Mouse (Mus musculus) heart, adult 8-10 months (tissue): ENCODE results near the gene Wdr4. TPM values are rescaled to one million over a fixed set of nuclear protein-coding genes. Genes with fewer than 3 reads are reported as not detected.
A peak's percentile ranks its signal among the peaks of the same experiment; 100 is the strongest.
"Not testable (repeated sequence)": the region's sequence is repeated elsewhere in the genome, so short reads cannot be mapped to it uniquely, and the experiment has no call there.

Source experiments
- DNase-seq: peaks from one replicate; pipeline ENCODE4 v3.0.0; 2022; ENCODE audit warnings: low spot score
- total RNA-seq, 4 experiments: library from RNA; stranded (reverse); gene quantifications; 2 replicates each; pipeline ENCODE4 v1.2.4; 2022

The Wdr4 gene
- total RNA-seq = 1 to 10 TPM; 6.4 to 7.1 (median 6.8) TPM

DNA sequence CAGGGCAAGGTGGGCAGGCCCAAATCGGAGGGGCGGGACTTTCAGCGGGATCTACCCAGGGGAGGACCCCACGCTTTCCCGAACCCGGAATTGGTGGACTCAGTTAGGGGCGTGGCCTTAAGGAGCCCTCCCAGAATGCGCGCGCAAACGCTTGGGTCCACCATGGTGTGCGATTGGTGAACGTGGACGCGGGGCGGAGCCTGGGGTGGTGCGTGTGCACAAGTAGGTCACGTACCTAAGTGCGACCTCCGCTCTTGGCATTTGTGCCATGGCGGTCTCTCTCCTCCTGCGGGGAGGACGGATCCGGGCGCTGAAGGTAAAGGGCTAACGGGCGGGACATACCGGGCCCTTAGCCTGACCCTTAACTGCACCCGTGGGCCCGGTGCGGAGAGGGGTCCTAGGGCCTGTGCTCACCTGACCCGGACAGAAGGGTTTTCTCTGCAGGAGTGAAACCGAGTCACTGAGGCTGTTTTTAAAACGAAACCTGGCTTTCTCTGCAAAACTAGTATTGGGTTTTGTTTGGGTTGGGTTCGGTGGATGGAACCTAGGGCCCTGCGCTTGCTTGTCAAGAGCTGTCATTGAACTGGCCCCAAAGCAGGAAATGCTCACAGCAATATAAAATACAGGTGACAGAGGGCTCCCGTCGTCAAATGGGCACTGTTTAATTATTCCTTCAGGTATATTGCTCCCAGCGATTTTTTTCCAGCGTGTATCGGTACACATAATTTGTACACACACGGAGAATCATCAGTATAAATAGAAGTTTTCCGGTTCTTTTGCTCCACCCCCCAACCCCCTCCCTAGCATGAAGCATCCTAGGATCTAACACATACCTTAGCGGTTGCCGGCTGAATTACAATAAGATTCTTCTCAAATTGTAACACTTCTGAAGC, at the start of gene Wdr4, which contains the start of gene Ndufv3:
Gene Wdr4, minus strand, starts transcription at position 35 of the 893 bp plus-strand sequence.
Gene Ndufv3, plus strand, starts transcription at position 170 of the 893 bp plus-strand sequence.
- peak; percentile 99 for DNase-seq

DNA sequence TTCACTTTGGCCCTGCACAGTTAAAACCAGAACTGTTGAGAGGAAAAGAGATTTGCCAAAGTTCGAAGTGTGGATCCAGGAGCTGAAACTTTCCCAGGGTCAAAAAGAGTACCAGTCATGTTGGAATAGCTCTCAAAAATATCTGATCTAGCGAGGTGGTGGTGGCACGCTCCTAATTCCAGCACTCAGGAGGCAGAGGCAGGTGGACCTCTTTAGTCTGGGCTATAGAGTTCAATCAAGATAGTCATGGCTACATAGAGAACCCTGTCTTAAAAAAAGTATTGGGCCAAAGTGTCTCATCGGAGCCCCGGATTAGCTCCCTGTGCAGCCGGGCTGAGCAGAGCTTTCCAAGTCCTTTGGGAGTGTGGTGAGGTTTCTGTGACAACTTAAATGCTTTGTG, 46.5 kb upstream of the Wdr4 start:
- no peak for DNase-seq

DNA sequence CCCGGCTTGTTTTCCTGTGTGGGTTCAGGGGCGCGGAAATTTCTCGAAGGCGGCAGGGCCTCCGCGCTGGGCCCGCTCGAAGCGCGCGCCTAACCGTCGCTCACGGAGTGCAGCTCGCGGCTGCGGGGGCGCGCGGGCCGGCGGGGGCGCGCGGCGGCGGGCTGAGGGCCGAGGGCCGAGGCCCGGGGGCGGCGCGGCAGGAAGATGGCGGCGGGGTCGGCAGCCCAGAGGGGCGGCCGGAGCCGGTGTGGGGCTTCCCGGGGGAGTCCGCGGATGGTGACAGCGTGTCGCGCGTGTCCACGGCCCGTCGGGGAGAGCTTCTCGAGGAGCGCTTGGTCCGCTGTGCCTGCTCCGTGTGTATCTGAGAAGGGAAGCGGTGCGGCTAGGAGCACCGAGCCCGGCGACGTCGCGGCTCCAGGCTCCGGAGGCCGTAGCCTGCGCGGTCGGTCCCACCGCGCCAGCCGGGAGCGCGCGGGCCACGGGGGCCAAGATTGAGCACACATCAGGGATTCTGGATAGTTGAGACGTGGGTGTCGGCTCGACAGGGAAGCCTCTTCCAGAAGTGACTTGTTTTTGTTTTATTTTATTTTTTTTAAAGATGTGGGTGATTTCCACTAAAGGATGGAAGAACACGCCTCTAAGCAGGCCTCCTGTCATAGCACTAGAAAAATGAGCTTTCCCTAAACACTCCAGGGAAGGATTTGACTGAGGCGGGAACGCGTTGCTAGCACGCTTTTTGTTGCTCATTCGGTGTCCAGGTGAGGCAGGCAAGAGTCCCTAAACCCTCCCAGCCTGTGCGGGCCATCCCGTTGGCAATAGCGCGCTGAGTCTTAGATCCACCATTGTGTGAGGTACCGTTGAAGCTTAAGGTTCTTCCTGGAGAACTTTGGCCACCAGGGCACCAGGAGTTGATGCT, 45.6 kb upstream of the Wdr4 start:
- no peak for DNase-seq

DNA sequence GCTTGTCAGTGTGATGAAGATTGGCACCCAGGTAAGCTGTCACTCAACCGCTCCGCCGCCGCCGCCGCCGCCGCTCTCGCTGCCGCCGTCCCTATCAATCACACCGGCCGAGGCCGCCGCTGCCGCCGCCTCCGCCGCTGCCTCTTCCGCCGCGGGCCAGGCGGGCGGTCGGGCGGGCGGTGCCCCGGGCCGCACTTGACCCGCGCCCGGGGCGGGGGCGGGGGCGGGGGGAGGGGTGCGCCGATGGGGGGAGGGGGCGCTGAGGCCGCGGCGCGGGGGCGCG, 45.0 kb upstream of the Wdr4 start:
- no peak for DNase-seq

DNA sequence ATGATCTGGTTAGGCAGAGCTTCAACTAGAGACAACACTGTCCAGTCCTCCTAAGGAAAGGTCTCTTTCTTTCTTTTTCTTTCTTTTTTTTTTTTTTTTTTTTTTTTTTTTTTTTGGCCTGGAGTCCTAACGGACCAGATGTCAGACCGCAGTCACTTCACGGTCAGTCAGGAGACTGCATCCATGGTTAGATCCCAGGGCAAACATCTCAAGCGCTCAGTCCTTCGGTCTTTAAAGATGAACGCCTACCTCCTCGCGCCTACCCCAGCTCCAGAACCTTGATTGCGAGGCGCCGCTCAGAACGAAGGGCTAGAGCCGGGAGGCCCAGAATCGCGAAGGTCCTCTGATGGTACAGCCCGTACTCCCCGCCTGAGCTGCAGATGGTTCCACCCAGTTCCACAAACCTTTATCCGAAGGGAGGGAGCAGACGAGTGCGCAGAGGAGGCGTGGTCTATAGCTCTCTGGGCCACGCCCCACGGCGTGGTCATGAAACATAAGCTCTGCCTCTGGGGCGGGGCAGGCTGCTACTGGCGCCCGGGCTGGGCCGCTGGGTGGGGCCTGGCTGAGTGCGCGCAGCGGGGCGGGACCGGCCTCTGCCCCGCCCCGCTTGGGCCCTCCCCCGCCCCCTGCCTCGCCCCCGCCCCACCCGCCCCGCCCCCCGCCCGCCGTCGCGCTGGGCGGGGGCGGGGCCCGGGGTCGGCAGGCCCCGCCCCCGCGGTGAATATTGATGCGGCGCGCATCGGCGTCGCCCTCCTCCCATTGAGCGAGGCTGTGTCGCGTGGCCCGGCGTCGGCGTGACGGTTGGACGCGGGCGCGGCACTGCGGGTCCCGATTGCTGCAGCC, 44.5 kb upstream of the Wdr4 start, which contains the start of gene Pknox1:
Gene Pknox1, plus strand, starts transcription at position 720 of the 843 bp plus-strand sequence.
- peak; percentile 97 for DNase-seq

DNA sequence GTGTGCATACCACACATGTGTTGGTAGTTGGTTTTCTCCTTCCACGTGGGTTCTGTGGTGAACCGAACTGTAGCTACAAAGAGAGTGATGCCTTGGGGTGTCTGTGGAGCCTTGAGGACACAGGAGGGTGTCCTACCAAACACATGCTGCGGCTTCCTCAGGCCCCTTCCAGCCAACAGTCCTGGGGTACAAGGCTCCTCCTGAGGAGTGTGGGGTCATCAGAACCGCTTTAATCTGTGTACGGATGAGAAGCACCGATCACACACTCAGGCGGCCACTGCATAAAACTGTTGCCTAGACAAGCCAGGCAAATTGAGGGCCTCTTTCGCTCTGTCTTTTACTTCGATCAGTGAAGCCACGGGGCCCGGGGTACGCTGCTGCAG, 43.8 kb upstream of the Wdr4 start:
- DNase-seq = no peak

DNA sequence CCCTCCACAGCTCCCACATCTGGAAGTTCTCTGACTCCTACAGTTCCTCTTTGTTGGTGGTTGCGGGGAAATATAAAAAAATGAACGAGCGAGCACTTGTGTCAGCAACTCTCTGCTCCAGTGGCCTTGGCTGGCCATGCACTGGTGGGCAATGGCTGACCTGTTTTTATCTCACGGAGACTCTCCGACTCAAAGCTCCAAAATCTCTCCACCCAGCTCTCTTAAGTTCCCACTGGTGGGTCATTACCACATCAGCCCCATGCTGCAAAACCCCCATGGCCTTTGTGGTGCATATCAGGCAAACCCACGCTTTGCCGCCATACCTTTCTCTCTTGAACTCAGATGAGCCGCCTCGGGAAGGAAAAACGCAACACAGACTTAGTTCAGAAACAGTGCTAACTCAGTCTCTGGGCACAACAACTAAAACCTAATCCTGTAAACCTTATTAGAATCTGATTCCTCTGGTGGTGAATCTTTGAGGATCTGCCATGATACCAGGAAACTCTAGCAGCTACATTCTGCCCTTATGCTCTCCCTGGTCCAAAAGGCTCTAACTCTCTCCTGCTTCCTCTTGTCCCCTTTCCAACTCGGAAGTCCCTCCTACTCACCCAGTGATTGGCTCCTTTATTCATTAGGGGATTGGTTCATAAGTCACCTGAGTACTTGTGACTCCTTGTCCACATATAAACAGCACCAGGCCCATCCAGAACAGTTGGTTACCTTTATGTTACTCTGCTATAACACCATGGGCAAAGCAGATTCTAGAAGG, 39.4 kb upstream of the Wdr4 start:
- DNase-seq = no peak

DNA sequence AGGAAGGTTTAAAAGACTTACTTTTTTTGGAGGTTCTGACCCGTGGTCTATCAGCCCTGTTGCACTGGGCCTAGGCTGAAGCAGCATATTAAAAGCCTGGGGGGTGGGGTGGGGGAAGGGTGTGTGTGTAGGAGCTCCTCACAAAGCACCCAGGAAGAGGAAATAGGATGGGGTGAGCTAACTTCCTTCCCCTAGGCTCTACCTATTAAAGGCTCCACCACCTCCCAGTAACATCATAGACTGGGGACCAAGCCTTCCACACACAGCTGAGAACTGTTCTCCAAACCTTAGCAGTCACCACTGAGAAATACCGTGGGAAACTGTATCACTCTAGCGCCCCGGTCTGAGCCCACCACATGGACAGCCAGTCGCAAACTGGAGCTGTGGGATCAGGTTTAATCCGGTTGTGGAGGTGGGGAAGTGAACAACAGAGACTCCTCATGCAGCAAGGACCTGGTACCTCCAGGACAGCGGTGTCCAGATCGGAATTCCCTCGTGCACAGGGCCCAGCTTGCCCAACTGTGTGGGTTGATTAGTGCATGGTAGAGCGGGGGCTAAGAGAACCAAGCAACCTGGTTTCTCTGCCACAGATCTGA, 38.3 kb upstream of the Wdr4 start:
- no peak for DNase-seq

DNA sequence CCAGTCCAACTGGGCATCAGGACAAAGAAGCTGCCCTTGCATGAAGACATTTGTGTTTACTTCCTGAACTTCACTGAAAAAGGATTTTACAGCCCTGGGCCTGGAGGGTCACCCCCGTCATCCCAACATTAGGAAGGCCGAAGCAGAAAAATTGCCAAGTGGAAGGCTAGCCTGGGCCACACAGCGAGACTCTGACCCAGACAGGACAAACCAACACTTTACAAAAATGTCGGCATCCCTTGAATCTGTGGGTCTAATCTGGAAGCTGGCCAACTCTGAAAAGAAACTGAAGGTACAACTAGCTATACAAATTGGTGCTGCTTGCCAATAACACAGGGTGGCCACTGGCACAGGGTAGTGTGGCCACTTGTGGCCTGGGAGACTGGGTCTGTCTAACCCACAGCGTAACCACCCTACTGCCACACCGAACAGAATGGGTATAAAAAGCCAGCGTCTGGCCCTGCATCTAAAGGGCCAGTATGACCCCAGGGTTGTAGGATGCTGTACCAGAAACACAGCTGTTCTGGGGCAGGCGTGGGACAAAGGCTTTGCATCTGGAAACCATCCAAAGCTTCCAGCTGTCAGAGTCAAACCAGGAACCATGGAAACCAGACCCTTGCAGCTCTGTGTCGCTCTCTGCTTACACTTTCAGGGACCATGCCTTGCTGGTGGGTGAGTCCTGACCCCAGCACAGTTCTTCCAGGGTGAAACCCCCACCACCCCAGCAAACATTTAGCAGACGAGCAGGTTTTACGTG, 37.5 kb upstream of the Wdr4 start:
- DNase-seq = no peak

DNA sequence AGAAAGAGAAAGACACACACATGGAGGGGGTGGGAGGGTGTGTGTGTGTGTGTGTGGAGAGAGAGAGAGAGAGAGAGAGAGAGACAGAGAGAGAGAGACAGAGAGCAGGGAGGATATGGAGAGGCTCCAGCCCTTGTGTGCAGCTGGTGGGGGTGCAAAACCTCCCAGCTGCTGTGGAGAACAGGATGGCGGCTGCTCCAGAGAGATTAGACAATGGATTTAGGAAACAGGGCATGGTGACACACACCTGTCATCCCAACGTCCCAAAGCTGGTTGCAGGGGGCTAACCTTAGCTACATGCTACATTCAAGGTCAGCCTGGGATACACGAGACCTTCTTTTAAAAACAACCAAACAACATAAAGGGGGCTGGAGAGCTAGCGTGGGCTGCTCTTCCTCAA, 36.5 kb upstream of the Wdr4 start:
- no peak for DNase-seq

DNA sequence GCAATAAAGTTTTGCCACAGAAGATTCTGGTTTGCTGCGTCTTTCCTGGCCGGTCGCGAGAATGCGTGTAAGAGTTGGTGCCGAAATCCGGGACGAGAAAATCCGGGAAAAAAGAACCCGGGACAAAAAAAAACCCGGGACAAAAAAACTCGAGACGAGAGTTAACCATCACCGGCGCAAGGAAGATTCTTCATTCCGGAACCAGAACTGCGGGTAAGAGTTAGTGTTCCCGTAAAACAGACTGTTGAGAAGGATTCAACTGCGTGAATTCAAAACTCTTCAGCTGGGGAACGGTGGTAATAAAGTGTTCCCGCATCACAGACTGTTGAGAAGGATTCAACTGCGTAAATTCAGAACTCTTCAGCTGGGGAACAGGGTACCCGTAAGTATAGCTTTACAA, 32.8 kb upstream of the Wdr4 start:
- not testable (repeated sequence) for DNase-seq

DNA sequence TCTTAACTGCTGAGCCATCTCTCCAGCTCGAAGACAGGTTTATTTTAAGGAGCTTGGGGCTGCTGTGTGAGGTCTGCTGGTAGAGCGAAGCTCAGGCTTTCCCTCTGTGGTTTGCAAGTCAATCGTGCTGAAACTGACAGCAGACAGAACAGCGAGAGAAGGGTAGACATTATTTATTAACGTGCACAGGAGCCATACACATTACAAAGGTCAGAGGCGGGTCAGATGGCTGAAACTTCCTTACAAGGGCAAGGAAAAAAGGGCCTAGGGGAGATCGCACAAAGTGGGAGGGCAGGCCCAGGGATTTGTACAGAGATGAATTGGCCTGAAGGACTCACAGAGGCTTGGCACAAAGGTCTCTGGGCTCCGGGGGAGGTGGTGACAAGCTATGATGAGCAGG, 29.6 kb upstream of the Wdr4 start:
- no peak for DNase-seq

DNA sequence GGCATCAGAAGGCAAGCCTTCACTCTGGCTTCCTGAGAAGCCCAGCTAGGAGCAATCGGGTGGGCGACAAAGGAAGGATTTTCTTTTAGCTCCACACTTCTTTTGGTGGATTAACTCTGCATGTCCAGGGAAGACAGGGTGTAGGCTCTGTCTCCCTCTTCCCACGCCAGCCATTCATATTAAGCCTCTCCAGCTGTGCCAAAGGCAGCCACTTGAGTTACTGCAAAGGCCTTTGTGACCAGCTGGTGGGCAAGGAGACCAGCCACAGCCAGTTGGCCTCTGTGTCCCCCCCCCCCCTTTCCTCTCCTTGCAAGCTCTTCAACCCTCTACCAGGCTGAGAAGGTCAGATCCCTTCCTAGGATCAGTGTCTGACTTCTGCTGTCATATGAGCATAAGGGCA, 28.2 kb upstream of the Wdr4 start:
- no peak for DNase-seq

DNA sequence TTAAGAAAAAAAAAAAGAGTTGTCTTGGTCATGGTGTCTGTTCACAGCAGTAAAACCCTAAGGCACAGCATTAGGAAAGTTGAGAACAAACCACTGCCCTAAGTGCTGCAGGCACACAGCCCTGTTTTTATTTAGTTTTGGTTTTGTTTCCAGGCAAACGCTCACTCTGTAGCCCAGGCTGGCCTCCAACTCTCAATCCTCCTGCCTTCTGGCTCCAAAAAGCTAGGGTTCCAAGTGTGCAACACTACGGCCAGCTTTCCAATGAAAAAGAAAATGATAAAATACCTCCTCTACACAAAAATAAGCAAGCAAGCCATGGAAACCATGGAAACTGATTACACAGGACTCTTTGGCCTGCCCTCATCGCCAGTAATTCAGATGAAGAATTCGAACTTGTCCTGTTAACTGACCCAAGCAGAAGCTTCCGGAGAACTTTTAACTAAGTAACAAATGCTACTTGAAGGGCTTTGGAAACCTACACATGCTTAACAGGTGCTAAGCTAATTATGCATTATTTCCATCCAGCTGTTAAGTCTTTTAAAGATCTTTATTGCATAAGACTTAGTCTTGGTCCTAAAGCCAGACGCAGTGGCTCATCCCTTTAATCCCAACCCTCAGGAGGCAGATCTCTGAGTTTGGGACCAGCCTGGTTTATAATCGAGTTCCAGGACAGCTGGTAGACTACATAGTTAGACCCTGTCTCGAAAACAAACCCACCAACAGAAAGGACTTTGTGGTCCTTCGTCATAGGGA, 26.8 kb upstream of the Wdr4 start:
- no peak for DNase-seq

DNA sequence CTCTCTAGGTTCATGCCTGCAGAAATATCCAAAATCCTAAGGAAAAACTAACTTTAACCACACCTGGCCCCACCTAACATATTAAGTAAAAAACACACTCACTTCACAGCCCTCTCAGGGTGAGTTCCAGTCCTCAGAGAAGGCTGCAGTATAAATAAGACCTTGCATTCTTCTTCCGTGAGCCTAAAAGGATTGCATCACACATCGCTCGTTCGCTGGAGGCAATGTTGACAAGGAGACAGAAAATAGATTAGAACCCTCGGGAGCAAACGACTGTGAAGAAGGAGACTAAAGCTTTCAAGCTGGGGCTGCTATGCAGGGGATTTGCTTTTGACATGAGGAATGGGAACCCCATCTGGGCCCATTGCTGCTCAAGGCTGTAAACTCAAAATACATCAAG, 23.8 kb upstream of the Wdr4 start:
- DNase-seq = no peak

DNA sequence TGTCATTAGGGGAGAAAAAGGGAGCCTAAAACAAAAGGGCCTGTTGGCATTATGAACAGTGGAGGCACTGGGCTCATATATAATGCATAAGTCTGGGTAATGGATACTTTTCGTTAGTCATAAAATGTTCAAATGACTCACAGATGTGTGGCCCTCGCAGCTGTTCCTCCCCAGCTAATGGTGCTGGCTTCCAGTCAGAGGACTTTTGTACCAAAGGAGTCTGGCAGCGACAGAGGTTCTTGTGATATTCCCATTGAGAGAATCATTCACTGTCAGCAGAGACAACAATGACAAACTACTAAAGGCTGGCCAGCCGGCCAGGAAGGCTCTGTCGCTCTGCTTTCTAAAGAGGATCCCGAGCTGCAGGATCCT, 21.7 kb upstream of the Wdr4 start:
- no peak for DNase-seq

DNA sequence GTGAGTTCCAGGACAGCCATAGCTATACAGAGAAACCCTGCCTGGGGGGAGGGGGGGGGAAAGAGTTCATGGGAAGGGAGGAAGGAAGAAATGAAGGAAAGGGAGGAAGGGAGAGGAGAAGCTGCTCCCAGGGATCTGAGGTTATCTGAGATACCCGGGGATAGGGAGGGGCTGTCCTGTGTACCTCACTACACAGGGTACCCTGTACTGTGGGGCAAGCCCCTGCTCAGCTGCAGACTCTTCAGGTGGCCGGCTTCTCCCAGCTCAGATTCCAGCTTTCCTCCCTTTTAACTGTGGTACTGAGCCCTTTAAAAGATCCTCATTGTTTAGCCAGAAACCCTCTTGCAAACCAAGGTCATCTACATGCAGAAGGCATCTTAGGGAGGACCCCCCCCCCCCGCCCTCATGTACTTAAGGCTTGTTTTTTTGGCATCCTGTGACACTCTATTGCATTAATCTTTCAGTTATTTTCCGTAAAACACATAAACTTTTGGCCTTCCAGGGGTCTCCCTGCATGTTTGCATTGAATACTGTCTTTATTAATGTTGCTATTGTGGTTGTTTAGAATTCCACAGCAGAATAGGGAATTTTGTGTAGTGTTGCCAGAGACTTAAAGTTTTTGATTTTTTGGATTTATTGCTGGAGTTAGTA, 21.2 kb upstream of the Wdr4 start:
- DNase-seq = no peak

DNA sequence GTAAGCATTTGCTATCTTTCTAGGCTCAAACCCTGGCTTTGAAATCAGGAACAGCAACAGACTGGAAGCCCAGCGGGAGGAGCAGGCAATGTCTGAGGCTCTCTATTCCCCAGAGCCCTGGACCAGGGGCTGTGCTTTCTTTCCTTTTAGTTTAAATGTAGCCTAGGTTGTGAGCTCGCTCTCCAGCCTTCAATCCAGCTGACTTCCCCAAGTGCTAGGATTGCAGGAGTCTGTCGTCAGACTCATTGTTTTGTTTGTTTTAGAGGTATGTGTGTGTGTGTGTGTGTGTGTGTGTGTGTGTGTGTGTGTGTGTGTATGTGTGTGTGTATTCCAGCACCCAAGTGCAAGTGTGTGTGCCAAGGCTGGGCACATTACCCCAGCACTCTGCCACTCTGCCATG, 20.3 kb upstream of the Wdr4 start:
- DNase-seq = no peak
